Mouse (Mus musculus) brain, embryonic 14.5 days (tissue): Measurements from ENCODE around the gene Mark4.

ENCODE experiments used
- CTCF ChIP-seq: fragments of 200-500 bp; IDR thresholded peaks from 2 replicates; pipeline ENCODE4 v1.5.1; 2012; ENCODE audit warnings: inconsistent platforms, mild to moderate bottlenecking, moderate library complexity, borderline replicate concordance; ENCODE audit not compliant: insufficient read depth, insufficient read length; ENCODE audit errors: extremely low read depth
- POLR2A ChIP-seq: fragments of 200-500 bp; IDR thresholded peaks from 2 replicates; pipeline ENCODE4 v1.6.1; 2012; ENCODE audit warnings: mild to moderate bottlenecking, inconsistent platforms, borderline replicate concordance; ENCODE audit not compliant: poor library complexity, insufficient read depth, insufficient read length, severe bottlenecking; ENCODE audit errors: extremely low read depth

DNA sequence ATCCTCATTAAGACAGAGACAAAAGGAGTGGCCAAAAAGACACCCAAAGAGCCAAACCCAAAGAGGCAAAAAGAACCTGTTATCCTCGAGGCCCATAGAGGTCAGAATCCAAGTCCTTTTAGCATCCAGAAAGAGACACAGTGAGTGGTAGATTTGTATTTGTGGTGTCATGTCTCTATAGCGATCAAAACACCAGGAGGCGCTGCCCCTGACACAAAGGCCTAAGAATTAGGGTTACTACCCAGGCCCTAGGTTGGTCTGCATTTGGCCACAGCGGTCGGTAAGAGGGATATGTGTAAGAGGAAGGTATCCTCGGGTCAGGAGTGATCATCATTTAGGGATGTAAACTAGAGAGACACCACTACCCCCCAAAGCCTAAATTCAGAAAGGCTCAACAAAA is 47.7 kb upstream of the Mark4 start:
- TF ChIP-seq CTCF (peak; percentile 9; the same call in 1 of the 2 replicates), POLR2A (no peak)
